Mouse (Mus musculus): ENCODE measurements around the gene Gnmt.

GRCm38 (mm10) chr17:46685913-46686312 lies 43.1 kb downstream of the Gnmt start:
- TF ChIP-seq CTCF (IDR thresholded peaks at IDR 0.05; ENCODE audit: low read depth, low read length): no peak
- TF ChIP-seq GATA1 (IDR thresholded peaks at IDR 0.05; ENCODE audit: borderline replicate concordance, low read length): no peak
- no peak for TF ChIP-seq GATA2 (IDR thresholded peaks at IDR 0.05; ENCODE audit: borderline replicate concordance, low read depth, low read length)
